ENCODE assay signal across 8 mouse cellular contexts in genomic region chr17:43018071-43018470, GRCm38 (mm10). TPM values are rescaled to one million over a fixed set of nuclear protein-coding genes. Genes with fewer than 3 reads are reported as not detected.
DNase-seq lines count a peak whose midpoint lies in the region; ATAC-seq and TF ChIP-seq lines count a peak whose summit lies in the region.

No protein-coding gene starts in this region.

- intact Hi-C loops in left cerebral cortex, postnatal 14 days (cut with DNase I): loop anchor here (5.0 kb wide), 3 partner anchors 59 to 149 kb away; no protein-coding TSS in a partner anchor

- H3K4me1 ChIP-seq in lung, embryonic 14.5 days (ENCODE audit: insufficient read depth): peaks cover 2% of the 10 kb centered on the region; the same call in 1 of the 2 replicates
- H3K4me1 ChIP-seq in forebrain, embryonic 13.5 days: peaks cover 18% of the 10 kb centered on the region
- H3K4me1 ChIP-seq in limb, embryonic 14.5 days (ENCODE audit: control insufficient read depth, insufficient read depth, low read length): peaks cover 4% of the 10 kb centered on the region; the same call in 1 of the 2 replicates
- H3K4me1 ChIP-seq in small intestine, adult 2 months (ENCODE audit: control insufficient read depth, insufficient read depth, insufficient read length, low read length): no peaks in the 10 kb centered on the region; the same call in 1 of the 2 replicates

- H3K9me3 ChIP-seq in lung, embryonic 14.5 days (ENCODE audit: low read depth, low read length): no peaks in the 10 kb centered on the region
- H3K9me3 ChIP-seq in forebrain, embryonic 13.5 days (replicated peaks): no peaks in the 10 kb centered on the region
- H3K9me3 ChIP-seq in limb, embryonic 14.5 days (ENCODE audit: control insufficient read depth, low read length): no peaks in the 10 kb centered on the region

- H3K4me2 ChIP-seq in lung, embryonic 14.5 days: peak overlapping the region; percentile 96
- peak overlapping the region; percentile 74 for H3K4me2 ChIP-seq in forebrain, embryonic 13.5 days
- peak overlapping the region; percentile 98 for H3K4me2 ChIP-seq in limb, embryonic 14.5 days (replicated peaks; ENCODE audit: low read depth, low read length, severe bottlenecking)

- TF ChIP-seq POLR2A in limb, embryonic 14.5 days (IDR thresholded peaks at IDR 0.05; ENCODE audit: borderline replicate concordance, extremely low read depth, insufficient read depth, insufficient read length): no peak
- TF ChIP-seq POLR2A in small intestine, adult 2 months (IDR thresholded peaks at IDR 0.05; ENCODE audit: low read depth, low read length): no peak

- DNase-seq in lung, embryonic 14.5 days: no peak
- DNase-seq in lung, postnatal 36 days: no peak
- no peak for DNase-seq in limb, embryonic 14.5 days (ENCODE audit: low spot score)
- DNase-seq in left cerebral cortex, postnatal 14 days (ENCODE audit: low spot score in 2 of 2): no peak
- DNase-seq in layer of hippocampus, postnatal 10 days (ENCODE audit: low spot score in 2 of 2): no peak
- no peak for DNase-seq in cerebellum, adult 11-12 months

- no peak for TF ChIP-seq CTCF in lung, embryonic 14.5 days (IDR thresholded peaks at IDR 0.05; ENCODE audit: low read depth)
- no peak for TF ChIP-seq CTCF in small intestine, adult 2 months (IDR thresholded peaks at IDR 0.05; ENCODE audit: extremely low read depth, insufficient read length, insufficient replicate concordance, low read depth, low read length)

- H3K36me3 ChIP-seq in lung, embryonic 14.5 days (ENCODE audit: insufficient read depth): no peaks in the 10 kb centered on the region
- peaks cover 18% of the 10 kb centered on the region for H3K36me3 ChIP-seq in forebrain, embryonic 13.5 days (ENCODE audit: poor library complexity, severe bottlenecking)
- no peaks in the 10 kb centered on the region for H3K36me3 ChIP-seq in limb, embryonic 14.5 days (ENCODE audit: control insufficient read depth, insufficient read depth, low read length)
- no peaks in the 10 kb centered on the region for H3K36me3 ChIP-seq in small intestine, adult 2 months (ENCODE audit: control insufficient read depth, insufficient read depth, low read length)

- H3K27ac ChIP-seq in lung, embryonic 14.5 days (ENCODE audit: low read depth): no peak overlapping the region
- H3K27ac ChIP-seq in forebrain, embryonic 13.5 days: peak overlapping the region; percentile 92
- H3K27ac ChIP-seq in limb, embryonic 14.5 days (replicated peaks; ENCODE audit: low read depth, low read length): no peak overlapping the region
- H3K27ac ChIP-seq in small intestine, adult 2 months (ENCODE audit: insufficient read depth, low read depth, low read length): no peak overlapping the region

- H3K4me3 ChIP-seq in lung, embryonic 14.5 days (ENCODE audit: low read depth, low read length): peak overlapping the region; percentile 78
- peak overlapping the region; percentile 85 for H3K4me3 ChIP-seq in forebrain, embryonic 13.5 days
- peak overlapping the region; percentile 71 for H3K4me3 ChIP-seq in limb, embryonic 14.5 days (replicated peaks; ENCODE audit: low read length)
- peak overlapping the region; percentile 73 for H3K4me3 ChIP-seq in small intestine, adult 2 months (ENCODE audit: low read depth, low read length)

- H3K27me3 ChIP-seq in lung, embryonic 14.5 days (ENCODE audit: insufficient read depth, low read length): no peaks in the 10 kb centered on the region
- H3K27me3 ChIP-seq in forebrain, embryonic 13.5 days: no peaks in the 10 kb centered on the region
- no peaks in the 10 kb centered on the region for H3K27me3 ChIP-seq in limb, embryonic 14.5 days (ENCODE audit: control insufficient read depth, insufficient read depth, low read length)
- 0 out of 2 replicates have a peak, but pooled peaks cover 3% of the 10 kb centered on the region for H3K27me3 ChIP-seq in small intestine, adult 2 months (ENCODE audit: control insufficient read depth, insufficient read depth, low read length)

- H3K9ac ChIP-seq in lung, embryonic 14.5 days: peak overlapping the region; percentile 75
- H3K9ac ChIP-seq in forebrain, embryonic 13.5 days: peak overlapping the region; percentile 97
- H3K9ac ChIP-seq in limb, embryonic 14.5 days (ENCODE audit: low read depth, low read length, severe bottlenecking): no peak overlapping the region; the same call in 1 of the 2 replicates

- ATAC-seq in lung, embryonic 14.5 days (ENCODE audit: insufficient read depth): no peak
- ATAC-seq in forebrain, embryonic 13.5 days: no peak
- no peak for ATAC-seq in limb, embryonic 14.5 days (ENCODE audit: low FRiP score, low read depth)

RNA-seq across cellular contexts. Expression of gene Tnfrsf21, which starts 1.7 kb away (rescaled TPM):
- 39.6 and 41.1 TPM in 2 replicates for polyA plus RNA-seq in lung, embryonic 14.5 days (2014; fragmentation: Nextera tagmentation; extraction: Ambion mirVana)
- 38.4 and 40.2 TPM in 2 replicates for polyA plus RNA-seq in forebrain, embryonic 13.5 days (2015; fragmentation: Nextera tagmentation; extraction: Ambion mirVana)
- polyA plus RNA-seq in limb, embryonic 14.5 days (2012; rRNA removed): 25.0 and 31.6 TPM in 2 replicates
- 24.5 and 25.5 TPM in 2 replicates for polyA plus RNA-seq in limb, embryonic 14.5 days (2014; fragmentation: Nextera tagmentation; extraction: Ambion mirVana)
- 28.5 and 29.1 TPM in 2 replicates for polyA plus RNA-seq in small intestine, adult 2 months (2012; rRNA removed)
- 10 to 100 TPM; 75.4 to 79.0 TPM for total RNA-seq in left cerebral cortex, postnatal 14 days (2021)
- 10 to 100 TPM; 97.8 to 98.5 TPM for total RNA-seq in layer of hippocampus, postnatal 10 days (2021)
